Mouse (Mus musculus): ENCODE measurements around the gene Pde6b. TPM values are rescaled to one million over a fixed set of nuclear protein-coding genes. Genes with fewer than 3 reads are reported as not detected.

Gene Pde6b
- polyA plus RNA-seq (2015; fragmentation: Nextera tagmentation; extraction: Ambion mirVana), result 0.14 and 0.17 TPM in 2 replicates

- DNase-seq (ENCODE audit: low spot score), result no peak
Measured at GRCm38 (mm10) chr5:108388201-108388600, at the start of gene Pde6b. Gene Pde6b (plus strand): TSS chr5:108388391.

GRCm38 (mm10) chr5:108343680-108344170 lies 44.5 kb upstream of the Pde6b start:
- DNase-seq (ENCODE audit: low spot score), result no peak

GRCm38 (mm10) chr5:108345313-108346071 lies 42.7 kb upstream of the Pde6b start:
- DNase-seq (ENCODE audit: low spot score), result no peak

- DNase-seq (ENCODE audit: low spot score), result no peak
Measured at GRCm38 (mm10) chr5:108347843-108348242, 40.3 kb upstream of the Pde6b start.

- DNase-seq (ENCODE audit: low spot score), result no peak
Measured at GRCm38 (mm10) chr5:108349511-108350148, 38.6 kb upstream of the Pde6b start.

GRCm38 (mm10) chr5:108354056-108354455 lies 34.1 kb upstream of the Pde6b start:
- no peak for DNase-seq (ENCODE audit: low spot score)

GRCm38 (mm10) chr5:108357862-108358261 lies 30.3 kb upstream of the Pde6b start:
- no peak for DNase-seq (ENCODE audit: low spot score)

GRCm38 (mm10) chr5:108359491-108359890 lies 28.7 kb upstream of the Pde6b start:
- no peak for DNase-seq (ENCODE audit: low spot score)

GRCm38 (mm10) chr5:108360211-108360610 lies 28.0 kb upstream of the Pde6b start:
- DNase-seq (ENCODE audit: low spot score), result no peak

- DNase-seq (ENCODE audit: low spot score), result no peak
Measured at GRCm38 (mm10) chr5:108362330-108362729, 25.9 kb upstream of the Pde6b start.

- DNase-seq (ENCODE audit: low spot score), result no peak
Measured at GRCm38 (mm10) chr5:108366328-108366983, 21.7 kb upstream of the Pde6b start.

- no peak for DNase-seq (ENCODE audit: low spot score)
Measured at GRCm38 (mm10) chr5:108366984-108367841, 21.0 kb upstream of the Pde6b start.

GRCm38 (mm10) chr5:108367871-108368332 lies 20.3 kb upstream of the Pde6b start, which contains the start of gene Gm42517:
Gene Gm42517 (minus strand): TSS chr5:108367922.
- no peak for DNase-seq (ENCODE audit: low spot score)

GRCm38 (mm10) chr5:108368446-108368845 lies 19.7 kb upstream of the Pde6b start:
- no peak for DNase-seq (ENCODE audit: low spot score)

GRCm38 (mm10) chr5:108368851-108369621 lies 19.2 kb upstream of the Pde6b start:
- DNase-seq (ENCODE audit: low spot score), result no peak

GRCm38 (mm10) chr5:108369964-108370363 lies 18.2 kb upstream of the Pde6b start:
- DNase-seq (ENCODE audit: low spot score), result no peak

GRCm38 (mm10) chr5:108374079-108374478 lies 14.1 kb upstream of the Pde6b start:
- no peak for DNase-seq (ENCODE audit: low spot score)

GRCm38 (mm10) chr5:108376059-108376458 lies 12.1 kb upstream of the Pde6b start:
- no peak for DNase-seq (ENCODE audit: low spot score)

- DNase-seq (ENCODE audit: low spot score), result no peak
Measured at GRCm38 (mm10) chr5:108378346-108378745, 9.8 kb upstream of the Pde6b start.

- no peak for DNase-seq (ENCODE audit: low spot score)
Measured at GRCm38 (mm10) chr5:108385632-108386031, 2.6 kb upstream of the Pde6b start.

Data from thymus, postnatal 0 days (tissue).